Mouse (Mus musculus) embryonic fibroblast, embryonic 13.5 days (primary cell): ENCODE data around the gene Rnf214.

Source experiments
- CTCF ChIP-seq: IDR thresholded peaks from 2 replicates; pipeline ENCODE4 v1.5.1; 2011; ENCODE audit warnings: mild to moderate bottlenecking, control low read depth, low read length, moderate library complexity, borderline replicate concordance; ENCODE audit not compliant: insufficient read depth
- POLR2A ChIP-seq: IDR thresholded peaks from 2 replicates; pipeline ENCODE4 v1.6.1; 2011; ENCODE audit warnings: low read depth, mild to moderate bottlenecking, control low read depth, low read length, moderate library complexity

DNA sequence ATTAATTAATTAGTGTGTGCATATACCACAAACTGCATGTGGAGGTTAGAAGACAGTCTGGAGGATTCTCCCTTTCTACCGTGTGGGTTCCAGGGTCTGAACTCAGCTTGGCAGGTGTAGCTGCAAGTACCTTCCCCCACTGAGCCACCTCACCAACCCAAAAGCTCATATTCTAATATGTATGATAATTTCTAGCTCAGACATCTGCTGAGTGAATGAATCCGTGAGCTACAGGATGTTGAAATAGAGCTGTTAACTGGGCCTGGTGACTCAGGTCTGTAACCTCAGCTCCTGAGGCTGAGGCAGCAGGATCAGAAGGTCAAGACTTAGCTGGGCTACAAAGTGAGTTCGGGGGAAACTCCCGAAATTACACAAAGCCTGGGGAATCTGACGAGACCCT lies 63.7 kb downstream of the Rnf214 start:
- TF ChIP-seq CTCF (no peak), POLR2A (no peak)
